Mouse (Mus musculus) gastrocnemius, adult 8-10 months (tissue): ENCODE data around the gene Grk1. TPM values are rescaled to one million over a fixed set of nuclear protein-coding genes. Genes with fewer than 3 reads are reported as not detected.

Experiments
- DNase-seq, 2 experiments: peaks; one replicate each; pipeline ENCODE4 v3.0.0; 2022; ENCODE audit warnings: low spot score in 2 of 2
- total RNA-seq, 4 experiments: library from RNA; stranded (reverse); gene quantifications; 2 replicates each; pipeline ENCODE4 v1.2.4; 2022

Grk1 gene
- not detected for total RNA-seq

- DNase-seq: no peak
Observed at GRCm38 (mm10) chr8:13404666-13405131, at the start of gene Grk1. Grk1 (plus strand) TSS chr8:13405081.

- no peak for DNase-seq
Observed at GRCm38 (mm10) chr8:13356221-13356620, 48.7 kb upstream of the Grk1 start.

DNA sequence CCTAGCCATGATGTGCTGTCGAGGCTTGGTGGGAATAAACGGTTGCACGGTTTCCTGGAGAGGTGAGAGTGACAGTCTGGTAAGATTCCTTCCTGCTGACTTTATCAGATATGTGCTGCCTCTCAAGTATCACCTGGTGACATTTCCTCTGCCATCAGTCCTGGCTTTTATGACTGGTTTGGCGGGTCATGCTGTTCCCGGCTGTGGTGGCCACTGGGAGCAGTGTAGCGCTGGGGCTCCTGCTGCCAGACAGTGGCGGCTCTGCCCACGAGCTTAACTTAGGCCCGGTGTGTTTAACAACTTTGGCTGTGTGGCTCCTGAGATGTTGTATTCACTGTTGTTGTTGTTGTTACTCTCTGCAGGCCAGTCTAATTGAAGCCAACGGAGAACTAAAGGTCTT is 48.2 kb upstream of the Grk1 start:
- peak; percentile 48 to 63 for DNase-seq

DNA sequence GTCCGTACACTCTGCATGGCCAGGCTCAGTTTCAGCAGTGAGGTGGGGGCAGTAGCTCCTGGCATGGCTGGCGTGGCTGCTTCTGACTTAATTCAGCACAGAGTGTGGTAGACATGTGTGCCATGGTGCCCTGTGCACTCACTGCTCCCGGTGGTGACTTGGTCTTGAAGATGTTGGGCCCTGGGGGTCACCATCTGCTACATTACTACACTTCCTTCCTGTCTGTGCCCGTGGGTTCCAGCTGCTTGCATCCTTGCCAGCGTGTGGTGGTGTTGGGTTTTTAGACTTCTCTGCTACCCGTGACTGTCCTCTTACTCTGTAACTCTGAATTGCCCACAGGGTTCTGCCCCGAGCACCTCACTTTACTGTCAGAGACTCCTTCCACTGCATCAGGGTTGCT is 44.7 kb upstream of the Grk1 start:
- DNase-seq: no peak

- DNase-seq: no peak
Observed at GRCm38 (mm10) chr8:13361865-13362264, 43.0 kb upstream of the Grk1 start.

DNA sequence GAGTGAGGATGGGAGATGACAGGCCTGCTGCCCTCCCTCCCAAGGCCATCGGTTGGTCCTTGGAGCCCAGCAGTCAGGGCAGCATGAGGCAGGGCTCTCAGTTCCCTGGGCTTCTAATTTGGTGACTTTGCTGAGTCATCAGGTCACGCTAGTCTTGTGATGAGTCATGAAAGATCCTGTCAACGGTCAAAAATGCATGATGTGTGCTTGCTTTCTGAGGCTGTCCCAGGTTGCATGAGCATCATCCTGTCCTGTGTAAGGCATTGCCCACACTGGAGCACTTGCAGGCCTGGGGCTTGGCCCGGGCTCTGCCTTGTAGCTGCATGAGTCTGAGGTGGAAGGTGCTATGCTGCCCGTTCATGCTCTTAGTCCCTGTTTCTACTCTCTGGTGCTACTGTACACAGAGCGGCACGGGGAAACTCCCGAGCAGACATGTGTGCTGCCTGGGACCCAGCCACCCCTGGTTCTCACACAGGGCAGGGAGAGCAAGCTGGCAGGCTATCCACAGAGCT is 31.7 kb upstream of the Grk1 start:
- no peak for DNase-seq

DNA sequence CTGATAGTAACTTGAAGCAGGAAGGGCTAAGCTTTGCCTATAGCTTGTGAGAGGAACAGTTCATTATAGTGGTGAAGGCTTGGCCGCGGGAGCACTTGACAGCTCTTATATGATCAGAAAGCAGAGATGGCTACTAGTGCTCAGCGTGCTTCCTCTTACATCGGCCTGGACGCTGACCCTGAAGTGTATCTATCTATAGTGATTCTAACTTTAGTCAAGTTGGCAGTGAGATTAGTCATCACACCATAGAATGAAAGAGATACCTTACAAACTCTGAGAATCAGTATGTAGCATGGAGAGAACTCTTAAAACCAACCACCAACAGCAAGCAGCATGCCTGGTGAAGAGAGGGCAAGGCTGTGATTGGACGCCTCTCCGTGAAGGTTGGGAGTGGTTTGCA is 23.3 kb upstream of the Grk1 start:
- DNase-seq: no peak

- DNase-seq: no peak
Observed at GRCm38 (mm10) chr8:13382536-13382935, 22.3 kb upstream of the Grk1 start.

DNA sequence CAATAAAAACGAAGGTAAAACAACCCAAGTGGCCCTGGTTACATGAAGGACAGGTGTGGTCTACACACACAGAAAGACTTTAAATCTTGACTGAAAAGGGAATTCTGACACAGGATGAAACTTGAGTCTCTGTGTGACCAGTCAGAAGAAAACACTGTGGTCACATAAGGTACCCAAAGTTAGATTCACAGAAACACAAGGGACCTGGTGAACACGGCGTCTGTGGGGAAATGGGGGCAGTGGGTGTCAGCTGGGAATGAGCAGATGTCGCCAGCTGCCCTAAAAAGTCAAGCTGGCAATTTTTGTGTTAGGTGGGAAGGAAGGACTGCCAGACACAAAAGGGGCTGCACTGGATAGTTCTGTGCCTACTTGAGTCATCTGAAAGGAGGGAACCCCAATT is 21.9 kb upstream of the Grk1 start:
- no peak for DNase-seq

DNA sequence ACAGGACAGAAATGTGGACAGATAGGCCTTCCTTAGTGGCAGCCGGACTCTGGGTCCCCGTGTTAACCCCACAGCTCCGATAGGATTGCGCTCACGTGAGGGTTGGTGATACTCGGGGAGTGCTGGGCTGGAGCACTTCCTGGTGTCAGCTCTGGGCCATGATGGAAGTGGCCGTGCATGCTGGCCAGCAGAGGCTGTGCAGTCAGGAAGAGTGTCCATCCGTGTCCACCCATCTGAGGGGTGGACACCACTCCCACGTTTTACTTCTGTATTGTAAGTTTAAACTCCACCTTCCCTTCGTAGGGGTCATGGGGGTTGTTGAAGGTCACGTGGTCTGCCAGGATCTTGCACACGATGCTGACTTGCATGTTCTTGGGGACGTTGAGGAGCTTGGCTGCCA is 18.5 kb upstream of the Grk1 start:
- DNase-seq: no peak

DNA sequence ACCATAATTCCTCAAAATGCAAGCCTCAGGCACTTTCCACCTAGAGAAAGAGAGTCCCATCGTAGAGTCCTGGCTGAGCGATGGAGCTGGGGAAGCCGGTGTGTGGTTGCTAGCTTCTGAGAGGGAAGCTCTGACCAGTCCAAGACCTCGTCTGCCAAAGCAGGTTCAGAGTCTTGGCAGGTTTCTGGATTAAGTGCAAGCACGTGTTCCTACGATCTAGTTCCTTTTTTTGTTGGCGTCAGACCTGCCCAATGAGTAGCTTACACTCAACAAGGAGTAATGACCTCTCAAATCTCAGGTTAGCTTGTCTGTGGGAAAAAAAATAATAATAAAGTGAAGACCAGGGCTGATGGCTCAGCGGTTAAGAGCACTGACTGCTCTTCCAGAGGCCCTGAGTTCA is 17.2 kb upstream of the Grk1 start:
- DNase-seq: no peak

DNA sequence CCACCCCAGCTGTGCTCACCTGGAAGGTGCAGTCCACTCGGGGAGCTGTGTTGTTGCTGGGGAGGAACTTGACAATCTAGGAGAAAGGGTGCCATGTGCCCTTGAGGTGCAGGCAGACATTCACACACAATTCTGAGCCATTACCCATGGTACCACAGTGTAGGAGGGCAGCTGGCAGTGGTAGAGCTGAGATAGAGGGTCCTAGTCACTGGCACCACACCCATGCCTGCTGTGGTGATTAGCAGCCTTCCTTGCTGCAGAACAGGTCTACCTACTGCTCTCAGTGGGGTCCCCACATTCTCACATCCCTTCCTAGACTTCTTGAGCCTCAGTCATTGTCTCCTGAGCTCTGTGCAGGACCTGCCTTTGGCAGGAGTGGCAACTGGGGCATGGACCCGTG is 16.1 kb upstream of the Grk1 start:
- no peak for DNase-seq

DNA sequence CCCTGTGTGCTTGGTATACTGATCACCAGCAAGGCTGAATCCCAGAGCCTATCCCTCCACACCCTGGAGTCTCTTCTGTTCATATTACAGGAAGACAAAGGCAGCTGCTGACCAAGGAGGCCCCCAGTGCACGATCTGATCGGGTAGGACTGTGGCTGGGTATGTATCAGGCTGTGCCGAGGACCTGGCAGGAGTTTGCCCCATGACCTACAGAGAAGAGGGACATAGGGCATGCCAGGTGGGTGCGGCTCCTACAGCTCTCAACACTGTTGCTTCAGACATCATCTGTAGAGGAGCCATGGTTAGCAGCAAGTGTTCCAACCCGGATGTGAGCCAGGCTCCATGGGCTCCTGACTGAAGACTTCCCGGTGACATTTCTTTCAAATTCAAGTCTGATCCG is 11.0 kb upstream of the Grk1 start:
- DNase-seq: no peak

DNA sequence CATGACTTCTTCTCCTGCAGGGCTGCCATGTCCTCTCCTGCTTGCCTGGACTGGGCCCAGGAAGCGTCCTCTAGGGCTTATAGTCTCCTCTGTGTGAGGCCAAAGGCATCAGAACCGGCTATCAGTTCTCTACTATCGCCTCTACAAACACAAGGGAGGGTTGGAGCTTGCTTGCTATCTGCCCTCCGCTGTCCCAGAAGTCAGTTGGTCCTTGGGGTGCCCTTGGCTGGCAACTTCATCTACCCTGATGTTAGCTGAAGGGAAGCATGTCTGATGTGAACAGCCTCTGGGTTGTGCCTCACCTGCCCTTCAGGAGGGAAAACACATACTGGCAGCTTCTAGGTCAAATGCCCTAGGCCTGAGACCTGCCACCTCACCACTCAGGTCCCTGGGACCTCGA is 8.2 kb upstream of the Grk1 start, which contains the start of gene Atp4b:
Gene Atp4b (minus strand): TSS at position 101 of the 400 bp plus-strand sequence.
- DNase-seq: no peak

DNA sequence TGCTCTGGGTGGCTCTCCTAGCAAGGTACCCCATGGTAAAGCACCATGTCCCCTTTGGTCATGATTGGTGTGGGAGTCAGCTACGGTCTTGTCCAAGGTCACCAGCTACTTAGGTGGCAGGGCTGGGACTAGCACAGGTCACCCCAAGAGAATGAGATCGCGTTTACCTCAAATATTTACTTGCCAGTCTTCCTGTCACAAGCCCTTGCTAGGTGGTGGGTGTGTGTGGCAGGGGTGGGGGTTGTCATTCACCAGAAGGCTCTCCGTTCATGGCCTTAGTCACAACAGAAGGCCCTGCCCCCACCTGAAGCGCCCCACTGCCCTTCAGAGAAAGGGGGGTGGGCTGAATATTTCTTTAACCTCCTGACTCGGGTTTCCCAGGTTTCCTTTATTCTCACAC is 1.4 kb upstream of the Grk1 start:
- DNase-seq: no peak

GRCm38 (mm10) chr8:13406011-13406410 is 1.1 kb downstream of the Grk1 start:
- no peak for DNase-seq

GRCm38 (mm10) chr8:13411597-13411996 is 6.7 kb downstream of the Grk1 start:
- DNase-seq: peak; percentile 39 to 47

DNA sequence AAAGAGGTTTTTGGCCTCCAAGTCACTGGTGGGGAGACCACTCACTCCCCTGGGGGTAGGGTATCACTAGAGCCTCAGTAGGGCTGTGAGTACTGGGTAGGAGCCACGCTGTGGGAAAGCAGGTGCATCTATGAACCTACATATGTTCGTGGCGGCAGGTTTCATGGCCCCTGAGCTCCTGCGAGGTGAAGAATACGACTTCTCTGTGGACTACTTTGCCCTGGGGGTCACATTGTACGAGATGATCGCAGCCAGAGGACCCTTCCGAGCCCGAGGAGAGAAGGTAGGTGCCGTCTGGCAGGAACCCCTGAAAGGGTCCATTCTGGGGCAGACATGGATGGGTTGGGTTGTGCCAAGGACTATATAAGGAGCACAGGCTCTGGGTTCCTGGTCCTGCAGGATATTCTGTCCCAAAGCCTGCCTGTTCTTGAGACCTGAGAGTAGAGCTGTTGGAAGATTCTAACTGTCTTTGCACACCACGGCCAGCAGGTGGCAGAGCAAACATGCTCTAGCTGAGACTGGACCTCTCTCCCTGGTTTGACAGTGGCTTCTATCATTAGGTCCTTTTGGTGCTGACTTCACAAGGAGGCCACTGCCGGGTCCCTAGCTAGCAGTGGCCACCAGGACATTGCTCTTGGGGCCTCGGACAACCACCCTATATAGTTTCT is 8.1 kb downstream of the Grk1 start:
- DNase-seq: no peak

- DNase-seq: no peak
Observed at GRCm38 (mm10) chr8:13413823-13414390, 9.0 kb downstream of the Grk1 start.

- DNase-seq: peak; percentile 41 to 47
Observed at GRCm38 (mm10) chr8:13415879-13416278, 11.0 kb downstream of the Grk1 start.

GRCm38 (mm10) chr8:13419111-13419639 is 14.3 kb downstream of the Grk1 start:
- DNase-seq: no peak

GRCm38 (mm10) chr8:13420970-13421369 is 16.1 kb downstream of the Grk1 start:
- no peak for DNase-seq

DNA sequence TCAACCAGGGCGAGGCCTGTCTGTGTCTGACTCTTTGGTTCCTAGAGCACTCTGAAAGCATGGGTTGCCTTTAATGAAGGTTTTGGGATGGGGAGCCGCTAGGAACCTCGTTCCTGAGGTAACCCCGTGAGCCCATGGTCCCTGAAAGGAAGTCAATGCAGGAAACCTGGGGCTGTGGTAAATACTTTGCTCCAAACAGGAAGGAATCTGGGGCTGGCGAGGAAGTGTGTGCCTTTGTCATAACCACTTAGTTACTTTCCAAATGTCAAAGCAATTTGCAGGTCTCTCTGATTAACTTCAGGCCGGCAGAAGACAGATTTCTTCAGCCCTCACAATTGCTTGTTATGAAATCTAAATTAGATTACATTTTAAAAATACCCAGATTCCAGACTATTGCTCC is 22.5 kb downstream of the Grk1 start:
- DNase-seq: no peak
